Mouse (Mus musculus): Measurements from ENCODE around the gene Itga6. TPM values are rescaled to one million over a fixed set of nuclear protein-coding genes. Genes with fewer than 3 reads are reported as not detected.
A peak's percentile ranks its signal among the peaks of the same experiment; 100 is the strongest.

The Itga6 gene
- total and polyA plus RNA-seq, 3 experiments: 1.0 to 2.7 TPM; not detected in 1

DNA sequence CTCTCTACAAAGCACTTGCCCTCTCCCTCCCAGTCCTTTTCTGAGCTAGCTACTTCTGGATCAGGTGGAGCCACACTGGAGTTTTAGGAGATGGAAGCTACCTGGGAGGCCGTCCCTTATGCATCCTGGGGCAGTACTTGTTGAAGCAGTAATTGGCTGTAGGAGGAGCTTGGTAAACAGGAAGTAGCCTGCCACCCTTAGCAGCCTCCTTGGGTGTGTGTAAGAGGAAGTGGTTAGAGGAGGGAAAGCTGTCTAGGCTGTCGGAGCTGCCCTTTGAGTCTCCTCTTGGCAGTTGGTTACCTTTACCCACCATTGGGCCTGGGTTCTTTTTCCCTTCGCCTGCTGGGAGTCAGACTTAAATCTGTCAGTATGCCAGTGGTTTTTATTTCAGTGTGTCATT is 68.6 kb downstream of the Itga6 start (continued):
- peak; percentile 94 for TF ChIP-seq ELF1 (IDR thresholded peaks at IDR 0.05; ENCODE audit: low read depth, low read length)
- peak; percentile 60; the same call in 1 of the 2 replicates for TF ChIP-seq MAZ (IDR thresholded peaks at IDR 0.05; ENCODE audit: low read depth, low read length)
- TF ChIP-seq RAD21 (IDR thresholded peaks at IDR 0.05; ENCODE audit: low read depth, low read length): no peak; the same call in 1 of the 2 replicates
- no peak for TF ChIP-seq ZKSCAN1 (IDR thresholded peaks at IDR 0.05; ENCODE audit: low read depth, low read length)
- peak; percentile 39 to 77; a peak in 2 of 4 replicates for TF ChIP-seq POLR2A (IDR thresholded peaks at IDR 0.05; ENCODE audit: control insufficient read depth in 1 of 2, insufficient read depth in 1 of 2, low read depth in 1 of 2, low read length in 2 of 2, poor library complexity in 1 of 2)
- TF ChIP-seq POLR2AphosphoS5 (IDR thresholded peaks at IDR 0.05; ENCODE audit: borderline replicate concordance, low read depth, low read length): no peak
- TF ChIP-seq MAFK (IDR thresholded peaks at IDR 0.05; ENCODE audit: borderline replicate concordance, low read depth, low read length): no peak
- TF ChIP-seq TCF12 (IDR thresholded peaks at IDR 0.05; ENCODE audit: low read depth, low read length): 0 out of 2 replicates have a peak, but pooled peaks have one; percentile 41
- TF ChIP-seq GABPA (IDR thresholded peaks at IDR 0.05; ENCODE audit: low read depth, low read length): no peak
- TF ChIP-seq HCFC1 (IDR thresholded peaks at IDR 0.05; ENCODE audit: low read depth, low read length): peak; percentile 71
- TF ChIP-seq GATA1 (IDR thresholded peaks at IDR 0.05; ENCODE audit: low read depth, low read length): no peak
- peak; percentile 61; the same call in 1 of the 2 replicates for TF ChIP-seq TBP (IDR thresholded peaks at IDR 0.05; ENCODE audit: low read depth, low read length)
- peak; percentile 67; the same call in 1 of the 2 replicates for TF ChIP-seq MAX (IDR thresholded peaks at IDR 0.05; ENCODE audit: low read length)
- TF ChIP-seq MYC (IDR thresholded peaks at IDR 0.05; ENCODE audit: low read depth, low read length): no peak
- TF ChIP-seq CTCF (IDR thresholded peaks at IDR 0.05 in 2 of 3, conservative IDR thresholded peaks at IDR 0.05 in 1 of 3; ENCODE audit: control insufficient read depth in 1 of 3, insufficient read depth in 1 of 3, low read depth in 2 of 3, low read length in 3 of 3, poor library complexity in 1 of 3, severe bottlenecking in 1 of 3): 0 out of 6 replicates have a peak, but pooled peaks of 1 of the 3 experiments have one; percentile 0
- no peak; the same call in 1 of the 2 replicates for TF ChIP-seq ETS1 (IDR thresholded peaks at IDR 0.05; ENCODE audit: low read depth, low read length)
- peak; percentile 70; the same call in 1 of the 2 replicates for TF ChIP-seq NELFE (IDR thresholded peaks at IDR 0.05; ENCODE audit: low read depth, low read length)
- TF ChIP-seq TAL1 (IDR thresholded peaks at IDR 0.05; ENCODE audit: low read length): no peak
- TF ChIP-seq KAT2A (conservative IDR thresholded peaks at IDR 0.05; ENCODE audit: low read depth, low read length): no peak
- TF ChIP-seq NRF1 (IDR thresholded peaks at IDR 0.05; ENCODE audit: insufficient read depth, low read depth, low read length, poor library complexity, severe bottlenecking): no peak
- TF ChIP-seq JUND (IDR thresholded peaks at IDR 0.05; ENCODE audit: low read depth, low read length): no peak
- no peak for TF ChIP-seq UBTF (IDR thresholded peaks at IDR 0.05; ENCODE audit: borderline replicate concordance, insufficient read depth, low read depth, low read length)
- peak; percentile 24; the same call in 1 of the 2 replicates for TF ChIP-seq SMC3 (IDR thresholded peaks at IDR 0.05; ENCODE audit: low read depth, low read length)
- no peak for TF ChIP-seq ZNF384 (IDR thresholded peaks at IDR 0.05; ENCODE audit: low read depth, low read length)
- no peak for TF ChIP-seq CHD2 (IDR thresholded peaks at IDR 0.05; ENCODE audit: low read length)
- TF ChIP-seq E2F4 (IDR thresholded peaks at IDR 0.05; ENCODE audit: borderline replicate concordance, low read depth, low read length): no peak
- TF ChIP-seq CHD1 (IDR thresholded peaks at IDR 0.05; ENCODE audit: low read depth, low read length): no peak
